Mouse (Mus musculus): ENCODE measurements at regions not wholly inside any gene's neighbourhood (a gene's known extent, or its start where the extent isn't known, plus 50 kb on each side); places are given as distances from the start of the nearest gene placed in this dataset.

GRCm38 (mm10) chr11:18437834-18438611, 484.3 kb upstream of the Etaa1 start:
- Histone ChIP-seq H3K4me3 (ENCODE audit: insufficient read depth in 1 of 2, low read depth in 2 of 2, low read length in 2 of 2) (no peak overlapping the region), H3K27me3 (ENCODE audit: control insufficient read depth, insufficient read depth, low read length) (no peaks in the 10 kb centered on the region), H3K36me3 (replicated peaks; ENCODE audit: control insufficient read depth, insufficient read depth, low read depth) (no peaks in the 10 kb centered on the region), H3K27ac (no peak overlapping the region), H3K4me2 (ENCODE audit: low read depth) (no peak overlapping the region), H3K9ac (replicated peaks) (no peak overlapping the region), H3K9me3 (ENCODE audit: control insufficient read depth, low read length) (no peaks in the 10 kb centered on the region), H3K4me1 (replicated peaks; ENCODE audit: control insufficient read depth in 2 of 2, insufficient read depth in 2 of 2, low read length in 1 of 2) (no peaks in the 10 kb centered on the region)
- DNase-seq (ENCODE audit: low read depth in 3 of 3, low spot score in 3 of 3): no peak
- 54% methylated on average over 6 of the region's 6 CpGs for WGBS (ENCODE audit: insufficient replicate concordance)
- no peak for ATAC-seq (ENCODE audit: insufficient read depth)
- TF ChIP-seq CTCF (IDR thresholded peaks at IDR 0.05; ENCODE audit: low read depth): no peak
- no peak for TF ChIP-seq EP300 (IDR thresholded peaks at IDR 0.05; ENCODE audit: low read depth)

DNA sequence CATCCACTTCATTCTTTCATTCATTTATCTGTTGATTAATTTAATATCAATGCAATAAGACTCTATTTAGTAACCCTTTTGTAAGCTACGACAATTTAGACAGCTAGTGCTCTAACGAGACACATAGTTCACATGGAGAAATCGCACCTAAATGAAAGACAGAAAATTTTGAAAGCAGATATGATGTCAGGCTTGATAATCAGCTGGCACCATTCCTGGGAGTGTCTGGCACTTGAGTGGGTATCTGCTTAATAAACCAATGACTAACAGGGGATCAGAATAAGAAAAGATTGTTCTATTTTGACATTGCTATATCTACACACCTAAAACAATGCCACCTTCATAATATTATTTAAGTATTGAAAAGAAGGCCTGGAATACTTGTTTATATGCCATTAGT, 467.4 kb upstream of the Etaa1 start:
- no peaks in the 10 kb centered on the region for H3K36me3 ChIP-seq (replicated peaks; ENCODE audit: control insufficient read depth, insufficient read depth, low read depth)
- H3K9ac ChIP-seq (replicated peaks): no peak overlapping the region
- 71% methylated on average over 3 of the region's 3 CpGs for WGBS (ENCODE audit: insufficient replicate concordance)
- ATAC-seq (ENCODE audit: insufficient read depth): no peak
- H3K27ac ChIP-seq: no peak overlapping the region
- no peak overlapping the region for H3K4me2 ChIP-seq (ENCODE audit: low read depth)
- no peak for TF ChIP-seq EP300 (IDR thresholded peaks at IDR 0.05; ENCODE audit: low read depth)
- H3K4me3 ChIP-seq (ENCODE audit: insufficient read depth in 1 of 2, low read depth in 2 of 2, low read length in 2 of 2): no peak overlapping the region
- H3K4me1 ChIP-seq (replicated peaks; ENCODE audit: control insufficient read depth in 2 of 2, insufficient read depth in 2 of 2, low read length in 1 of 2): no peaks in the 10 kb centered on the region
- no peaks in the 10 kb centered on the region for H3K27me3 ChIP-seq (ENCODE audit: control insufficient read depth, insufficient read depth, low read length)
- H3K9me3 ChIP-seq (ENCODE audit: control insufficient read depth, low read length): no peaks in the 10 kb centered on the region
- no peak for DNase-seq (ENCODE audit: low read depth in 3 of 3, low spot score in 3 of 3)

GRCm38 (mm10) chr11:18413769-18414168, 460.1 kb upstream of the Etaa1 start:
- TF ChIP-seq CTCF (IDR thresholded peaks at IDR 0.05; ENCODE audit: low read depth) (no peak), EP300 (IDR thresholded peaks at IDR 0.05; ENCODE audit: low read depth) (no peak)
- H3K27ac ChIP-seq: no peak overlapping the region
- H3K4me2 ChIP-seq (ENCODE audit: low read depth): no peak overlapping the region
- H3K4me3 ChIP-seq (ENCODE audit: insufficient read depth in 1 of 2, low read depth in 2 of 2, low read length in 2 of 2): no peak overlapping the region
- H3K9ac ChIP-seq (replicated peaks): no peak overlapping the region
- H3K4me1 ChIP-seq (replicated peaks; ENCODE audit: control insufficient read depth in 2 of 2, insufficient read depth in 2 of 2, low read length in 1 of 2): no peaks in the 10 kb centered on the region
- no peaks in the 10 kb centered on the region for H3K36me3 ChIP-seq (replicated peaks; ENCODE audit: control insufficient read depth, insufficient read depth, low read depth)
- DNase-seq (ENCODE audit: low read depth in 3 of 3, low spot score in 3 of 3) (no peak), ATAC-seq (ENCODE audit: insufficient read depth) (no peak)
- no peaks in the 10 kb centered on the region for H3K9me3 ChIP-seq (ENCODE audit: control insufficient read depth, low read length)
- no peaks in the 10 kb centered on the region for H3K27me3 ChIP-seq (ENCODE audit: control insufficient read depth, insufficient read depth, low read length)
- 61% methylated on average over 1 of the region's 1 CpGs for WGBS (ENCODE audit: insufficient replicate concordance)

DNA sequence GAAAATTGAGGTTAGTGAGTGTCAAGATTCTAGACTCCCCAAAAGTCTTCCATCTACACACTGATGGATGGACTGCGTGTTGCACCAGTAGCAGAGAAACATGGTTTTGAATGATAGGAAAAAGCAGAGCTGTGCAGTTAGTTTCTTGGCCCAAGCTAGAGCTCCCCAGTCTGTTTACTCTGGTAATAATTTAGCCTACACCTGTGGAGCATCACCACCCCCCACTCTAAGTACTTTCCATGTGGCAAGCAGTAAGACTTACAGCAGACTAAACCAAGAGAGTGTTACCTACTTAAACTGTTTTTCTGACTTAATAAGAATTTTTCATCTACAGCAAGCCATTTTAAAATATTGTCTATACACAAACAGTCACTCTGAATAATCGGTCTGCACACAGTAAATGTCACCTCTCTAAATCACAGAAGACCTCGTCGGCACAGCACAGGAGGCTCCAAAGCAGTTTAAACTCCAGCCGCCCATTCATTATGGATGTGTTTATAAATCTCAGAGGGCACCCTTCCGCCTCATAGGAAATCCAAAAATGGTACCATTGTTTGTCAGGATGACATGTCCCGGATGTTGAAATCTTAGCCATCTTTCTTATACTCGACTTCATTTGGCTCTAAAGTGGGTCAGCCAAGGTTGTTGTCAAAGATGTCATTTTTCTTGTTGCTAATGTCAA, 454.5 kb upstream of the Etaa1 start:
- no peak for DNase-seq (ENCODE audit: low read depth in 3 of 3, low spot score in 3 of 3)
- no peaks in the 10 kb centered on the region for H3K27me3 ChIP-seq (ENCODE audit: control insufficient read depth, insufficient read depth, low read length)

DNA sequence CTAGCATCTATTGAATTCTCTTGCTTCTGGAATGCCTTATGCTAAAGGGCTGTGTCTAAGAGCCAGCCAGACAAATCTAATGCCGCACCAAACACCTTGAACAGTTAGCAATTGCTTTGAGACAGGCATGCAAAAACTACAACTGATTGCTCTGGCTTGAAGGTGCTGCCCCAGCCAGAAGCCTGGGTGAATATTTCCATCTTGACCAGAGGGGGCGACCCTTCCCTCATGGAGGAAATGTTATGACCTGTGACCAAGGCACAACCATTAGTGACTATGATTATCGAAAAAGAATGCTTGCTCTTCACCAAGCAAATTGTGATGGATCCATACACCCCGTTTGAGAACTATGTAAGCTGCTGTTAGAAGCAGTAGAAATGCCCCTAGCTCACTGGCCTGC, 445.9 kb upstream of the Etaa1 start:
- no peak overlapping the region for H3K27ac ChIP-seq
- no peak for DNase-seq (ENCODE audit: low read depth in 3 of 3, low spot score in 3 of 3)
- no peaks in the 10 kb centered on the region for H3K9me3 ChIP-seq (ENCODE audit: control insufficient read depth, low read length)
- no peaks in the 10 kb centered on the region for H3K4me1 ChIP-seq (replicated peaks; ENCODE audit: control insufficient read depth in 2 of 2, insufficient read depth in 2 of 2, low read length in 1 of 2)
- ATAC-seq (ENCODE audit: insufficient read depth): no peak
- H3K4me2 ChIP-seq (ENCODE audit: low read depth): no peak overlapping the region
- 41% methylated on average over 4 of the region's 4 CpGs for WGBS (ENCODE audit: insufficient replicate concordance)
- H3K9ac ChIP-seq (replicated peaks): no peak overlapping the region
- no peak overlapping the region for H3K4me3 ChIP-seq (ENCODE audit: insufficient read depth in 1 of 2, low read depth in 2 of 2, low read length in 2 of 2)
- no peak for TF ChIP-seq EP300 (IDR thresholded peaks at IDR 0.05; ENCODE audit: low read depth)
- no peak for TF ChIP-seq CTCF (IDR thresholded peaks at IDR 0.05; ENCODE audit: low read depth)
- no peaks in the 10 kb centered on the region for H3K36me3 ChIP-seq (replicated peaks; ENCODE audit: control insufficient read depth, insufficient read depth, low read depth)
- no peaks in the 10 kb centered on the region for H3K27me3 ChIP-seq (ENCODE audit: control insufficient read depth, insufficient read depth, low read length)

More for the DNA sequence above, 454.5 kb upstream of the Etaa1 start:
- Histone ChIP-seq H3K9ac (replicated peaks) (no peak overlapping the region), H3K27ac (no peak overlapping the region), H3K4me3 (ENCODE audit: insufficient read depth in 1 of 2, low read depth in 2 of 2, low read length in 2 of 2) (no peak overlapping the region), H3K9me3 (ENCODE audit: control insufficient read depth, low read length) (no peaks in the 10 kb centered on the region), H3K36me3 (replicated peaks; ENCODE audit: control insufficient read depth, insufficient read depth, low read depth) (no peaks in the 10 kb centered on the region), H3K4me1 (replicated peaks; ENCODE audit: control insufficient read depth in 2 of 2, insufficient read depth in 2 of 2, low read length in 1 of 2) (no peaks in the 10 kb centered on the region), H3K4me2 (ENCODE audit: low read depth) (no peak overlapping the region)
- no peak for ATAC-seq (ENCODE audit: insufficient read depth)
- TF ChIP-seq CTCF (IDR thresholded peaks at IDR 0.05; ENCODE audit: low read depth): no peak
- TF ChIP-seq EP300 (IDR thresholded peaks at IDR 0.05; ENCODE audit: low read depth): no peak
- WGBS (ENCODE audit: insufficient replicate concordance): 60% methylated on average over 8 of the region's 8 CpGs

Measured in liver, embryonic 14.5 days (tissue).